Mouse (Mus musculus) left cerebral cortex, adult 9 months (tissue): Measurements from ENCODE around the gene BC004004.
"Not testable (repeated sequence)": the region's sequence is repeated elsewhere in the genome, so short reads cannot be mapped to it uniquely, and the experiment has no call there.

Experiments
- DNase-seq, 2 experiments: peaks; one replicate each; pipeline ENCODE4 v3.0.0; 2022; ENCODE audit warnings: low spot score in 2 of 2

The BC004004 gene

GRCm38 (mm10) chr17:29299282-29299681 is 30.7 kb downstream of the BC004004 start:
- no peak for DNase-seq

DNA sequence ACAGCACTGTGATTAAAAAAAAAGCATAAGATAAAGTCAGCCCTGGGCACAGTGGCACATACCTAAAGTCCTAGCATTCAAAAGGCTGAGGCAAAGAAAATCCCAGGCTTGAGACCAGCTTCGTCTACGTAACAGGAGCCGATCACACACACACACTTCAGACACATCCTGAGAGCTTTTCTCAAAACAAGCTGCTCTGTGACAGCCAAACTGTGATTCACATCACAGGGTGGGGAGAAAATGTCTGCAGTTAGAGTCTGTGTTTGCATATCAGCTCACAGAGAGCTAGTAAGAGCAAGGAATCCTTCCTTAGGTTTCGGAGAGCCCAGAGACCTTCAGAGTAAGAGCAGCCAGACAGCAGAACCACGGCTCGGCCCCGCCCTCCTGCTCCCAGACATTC is 32.3 kb downstream of the BC004004 start:
- no peak for DNase-seq

- no peak for DNase-seq
Measured at GRCm38 (mm10) chr17:29301421-29301820, 32.8 kb downstream of the BC004004 start.

DNA sequence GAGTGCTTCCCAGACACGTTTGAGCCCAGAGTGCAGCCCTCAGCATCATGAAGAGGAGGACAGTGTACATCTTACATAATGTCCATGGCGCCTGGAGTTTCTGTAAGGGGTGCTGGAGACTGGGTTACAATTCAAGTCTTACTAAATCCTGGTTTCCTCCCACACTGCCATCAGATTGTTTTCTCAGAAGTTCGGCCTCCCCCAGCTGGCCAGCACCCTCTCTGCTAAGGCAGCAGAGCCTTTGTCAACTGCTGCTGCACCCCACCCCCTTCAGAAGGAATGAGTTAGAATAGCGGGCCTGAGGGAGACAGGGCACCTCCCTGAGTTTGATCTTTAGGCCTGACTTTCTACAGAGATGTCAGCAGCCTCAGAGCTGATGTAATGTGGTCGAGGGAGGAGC is 33.6 kb downstream of the BC004004 start:
- DNase-seq: no peak

GRCm38 (mm10) chr17:29303087-29303486 is 34.5 kb downstream of the BC004004 start:
- DNase-seq: no peak

- DNase-seq: no peak
Measured at GRCm38 (mm10) chr17:29303856-29304255, 35.3 kb downstream of the BC004004 start.

DNA sequence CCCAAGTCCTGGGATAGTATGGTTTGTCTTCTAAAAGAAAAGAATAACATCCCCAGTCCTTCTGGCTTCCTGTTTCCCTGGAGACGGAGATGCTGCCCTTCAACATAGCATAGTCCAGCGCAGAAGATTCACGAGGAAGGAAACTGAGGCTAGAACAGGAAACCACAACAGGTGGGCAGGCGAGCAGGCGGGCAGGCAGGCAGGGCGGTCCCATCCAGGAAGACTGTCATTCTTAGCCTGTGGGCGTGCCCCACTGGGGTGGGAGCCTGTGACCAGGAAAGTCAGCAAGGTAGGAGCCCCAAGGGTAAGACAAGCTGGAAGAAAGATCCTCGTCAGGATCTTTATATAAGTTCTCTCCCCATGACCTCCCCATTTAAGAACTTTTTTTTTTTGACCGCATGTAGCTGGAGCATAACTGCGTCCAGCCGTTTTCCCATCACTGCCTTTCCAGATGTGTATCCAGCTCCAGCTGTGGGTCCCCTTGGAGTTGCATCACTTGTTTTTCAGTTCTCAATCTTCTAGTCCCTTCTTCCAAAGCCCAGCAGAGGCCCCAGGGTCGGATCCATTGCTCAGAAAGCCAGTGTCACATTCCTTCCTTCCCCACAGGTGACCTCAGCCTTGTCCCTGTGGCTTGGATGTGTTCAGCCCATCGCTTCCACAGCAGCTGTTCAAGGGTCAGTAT is 35.9 kb downstream of the BC004004 start:
- DNase-seq: no peak

DNA sequence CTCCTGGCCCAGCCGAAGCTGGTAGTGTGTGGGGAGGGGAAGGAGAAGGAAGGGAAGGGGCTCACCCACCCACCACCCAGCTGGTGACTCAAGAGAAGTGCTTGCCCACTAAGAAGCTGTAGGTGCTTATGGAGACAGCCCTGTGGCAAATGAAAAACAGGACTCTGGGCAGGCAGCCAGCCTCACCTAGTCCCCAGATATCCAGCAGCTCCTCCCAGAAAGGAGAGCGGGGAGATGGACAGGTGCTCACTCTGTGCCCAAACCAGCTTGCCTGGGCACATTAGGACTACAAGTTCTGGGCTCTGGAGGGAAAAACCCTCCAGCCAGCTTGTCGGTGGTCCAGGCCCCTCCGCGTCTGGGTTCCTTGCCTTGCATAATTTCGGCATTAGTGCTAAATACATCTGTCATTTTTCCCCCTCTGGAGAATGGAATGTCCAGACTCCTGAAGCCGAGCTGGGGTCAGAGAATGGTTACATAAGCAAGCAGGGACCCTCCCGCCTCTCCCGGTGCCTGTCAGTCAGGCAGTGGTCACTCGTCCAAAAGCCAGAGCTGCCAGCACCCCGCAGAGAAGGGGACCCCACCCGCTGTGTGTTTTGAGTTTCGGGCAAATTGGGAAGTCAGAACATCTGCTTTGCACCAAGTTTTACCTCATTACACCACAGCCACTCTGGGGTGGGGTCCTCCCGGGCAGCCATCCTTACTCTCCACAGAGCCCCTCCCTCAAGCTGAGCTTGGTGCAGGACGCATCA is 36.6 kb downstream of the BC004004 start:
- DNase-seq: no peak

DNA sequence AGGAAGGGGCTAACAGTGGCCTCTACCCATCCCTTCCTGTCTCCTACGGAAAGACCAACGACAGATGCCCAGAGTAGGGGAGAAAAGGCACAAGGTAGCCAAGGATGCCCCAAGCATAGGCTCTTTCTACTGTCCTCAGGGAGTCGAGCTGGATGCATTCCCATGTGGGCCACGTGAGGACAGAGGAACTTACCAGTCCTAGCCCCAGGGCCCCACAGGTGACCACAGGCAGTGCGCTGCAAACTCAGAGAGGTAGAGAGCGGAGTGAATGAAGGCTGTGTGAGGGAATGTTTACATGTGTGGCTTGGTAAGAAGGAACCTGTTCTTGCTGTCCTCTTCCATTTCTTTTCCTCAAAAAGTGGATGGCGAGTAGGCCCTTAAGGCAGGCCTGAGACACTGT is 37.3 kb downstream of the BC004004 start:
- no peak for DNase-seq

GRCm38 (mm10) chr17:29310056-29310623 is 41.6 kb downstream of the BC004004 start:
- DNase-seq: no peak

DNA sequence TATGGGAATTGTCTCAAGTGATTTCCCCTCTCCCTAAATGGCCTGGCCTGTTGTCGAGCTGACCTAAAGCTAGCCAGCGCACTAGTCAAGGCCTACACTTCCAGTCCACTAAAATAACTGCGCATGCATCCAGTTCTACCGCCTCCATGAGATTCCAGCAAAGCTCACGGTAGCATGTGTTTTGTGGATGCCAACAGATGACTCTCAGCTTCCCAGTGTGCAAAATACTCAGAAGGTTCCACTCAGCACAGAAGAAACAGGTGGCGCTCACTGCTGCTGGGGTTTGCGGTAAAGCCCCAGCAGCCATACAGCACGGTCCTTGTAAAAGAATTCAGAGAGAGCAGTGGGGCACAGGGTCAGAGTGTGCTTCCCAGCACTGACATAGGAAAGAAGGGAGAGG is 43.0 kb downstream of the BC004004 start:
- no peak for DNase-seq

- no peak for DNase-seq
Measured at GRCm38 (mm10) chr17:29312082-29312481, 43.5 kb downstream of the BC004004 start.

DNA sequence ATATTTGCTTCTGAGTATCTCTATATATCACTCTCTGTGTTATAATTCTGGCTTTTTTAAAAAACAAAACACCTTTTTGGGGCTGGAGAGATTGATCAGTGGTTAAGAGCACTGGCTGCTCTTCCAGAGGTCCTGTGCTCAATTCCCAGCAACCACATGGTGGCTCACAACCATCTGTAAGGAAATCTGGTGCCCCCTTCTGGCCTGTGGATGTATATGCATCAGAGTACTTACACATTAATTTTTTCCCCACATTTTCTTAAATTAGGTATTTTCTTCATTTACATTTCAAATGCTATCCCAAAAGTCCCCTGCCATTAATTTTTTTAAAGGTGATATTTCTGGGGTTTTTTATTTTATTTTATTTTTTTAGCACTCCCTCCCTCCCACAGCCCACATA is 44.7 kb downstream of the BC004004 start:
- no peak for DNase-seq

DNA sequence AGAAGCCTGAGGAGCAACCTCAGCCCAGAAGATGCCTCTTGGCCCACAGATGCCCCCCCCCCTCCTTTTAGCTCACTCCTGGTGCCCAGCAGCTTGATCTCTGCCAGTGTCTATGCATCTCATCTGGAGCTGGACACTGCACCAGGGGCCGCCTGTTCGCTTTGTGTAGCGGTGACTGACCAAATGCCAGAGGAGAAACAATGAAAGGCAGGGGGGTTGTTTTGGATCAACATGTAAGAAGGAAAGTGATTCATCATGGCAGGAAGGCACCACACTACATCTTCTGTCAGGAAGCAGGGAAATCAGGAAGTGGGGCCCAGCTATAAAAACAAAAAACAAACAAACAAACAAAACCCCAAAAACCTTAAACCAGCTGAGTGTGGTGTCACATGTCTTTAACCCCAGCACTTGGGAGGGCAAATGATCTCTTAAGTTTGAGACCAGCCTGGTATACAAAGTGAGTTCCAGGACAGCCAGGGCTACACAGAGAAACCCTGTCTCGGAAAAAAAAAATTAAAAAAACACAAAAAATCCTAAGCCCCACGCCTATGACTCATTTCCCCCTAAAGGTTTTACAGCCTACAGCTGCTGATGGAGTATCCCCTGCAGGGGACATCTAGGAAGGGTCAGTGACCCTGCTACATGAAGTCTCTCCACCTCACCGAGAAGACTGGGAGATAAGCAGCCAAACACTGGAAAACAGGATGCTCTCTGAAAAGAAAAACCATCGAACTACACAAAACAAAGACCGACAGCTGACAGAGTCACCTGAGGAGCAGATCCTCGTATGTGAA is 47.3 kb downstream of the BC004004 start:
- no peak for DNase-seq

GRCm38 (mm10) chr17:29316891-29317290 is 48.3 kb downstream of the BC004004 start:
- no peak for DNase-seq

GRCm38 (mm10) chr17:29317380-29317779 is 48.8 kb downstream of the BC004004 start, which contains the start of gene Pi16:
Gene Pi16 (plus strand): TSS chr17:29317680.
- not testable (repeated sequence) for DNase-seq

- no peak for DNase-seq
Measured at GRCm38 (mm10) chr17:29318731-29319250, 50.2 kb downstream of the BC004004 start.

DNA sequence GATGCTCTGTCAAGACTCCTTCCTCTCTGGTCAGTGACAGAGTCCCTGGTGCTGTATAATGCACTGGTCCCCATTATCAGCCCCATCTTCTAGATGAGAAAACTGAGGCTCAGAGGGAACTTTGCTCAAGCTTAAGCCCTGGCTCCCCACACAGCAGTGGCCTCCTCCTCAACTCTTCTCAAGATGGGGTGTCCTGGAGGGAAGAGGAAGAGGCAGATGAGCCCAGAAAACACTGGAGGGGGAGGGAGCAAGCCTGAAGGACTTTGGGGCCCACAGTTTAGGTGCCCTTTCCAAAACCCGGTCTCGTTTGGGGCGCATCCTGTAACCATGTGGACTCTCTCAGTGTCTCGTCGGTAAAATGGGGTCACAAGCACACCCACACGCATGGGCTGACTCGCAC is 50.9 kb downstream of the BC004004 start:
- no peak for DNase-seq

- no peak for DNase-seq
Measured at GRCm38 (mm10) chr17:29319881-29320639, 51.5 kb downstream of the BC004004 start.

GRCm38 (mm10) chr17:29321765-29322602 is 53.4 kb downstream of the BC004004 start:
- no peak for DNase-seq
